Mouse (Mus musculus): ENCODE measurements around the gene Tmem130. TPM values are rescaled to one million over a fixed set of nuclear protein-coding genes. Genes with fewer than 3 reads are reported as not detected.

Tmem130 gene
- polyA plus RNA-seq, 1 experiment: not detected

DNA sequence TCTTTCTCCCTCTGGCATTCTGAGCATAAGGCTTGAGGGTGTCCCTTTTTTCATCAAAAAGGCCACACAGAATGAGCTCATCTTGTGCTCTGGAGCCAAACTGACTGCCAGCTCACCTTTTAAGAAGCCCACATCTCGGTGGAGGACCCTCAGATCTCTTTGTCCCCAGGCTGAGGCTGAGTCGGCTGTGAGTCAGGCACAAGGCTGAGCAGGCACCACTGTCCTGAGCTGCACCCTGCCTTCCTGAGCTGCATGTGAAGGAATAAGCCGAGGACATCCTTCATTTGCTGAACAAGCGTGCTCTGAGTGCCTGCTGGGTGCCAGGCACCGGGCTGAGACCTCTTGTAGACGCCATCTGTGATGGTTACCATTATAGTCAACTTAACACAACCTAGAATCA is 44.4 kb downstream of the Tmem130 start:
- Histone ChIP-seq H3K36me3 (replicated peaks; ENCODE audit: low read length) (no peaks in the 10 kb centered on the region), H3K27me3 (replicated peaks) (peaks cover 5% of the 10 kb centered on the region), H3K4me1 (no peaks in the 10 kb centered on the region), H3K4me3 (replicated peaks) (peak overlapping the region; percentile 47), H3K9me3 (no peaks in the 10 kb centered on the region)
- no peak for TF ChIP-seq FLI1 (IDR thresholded peaks at IDR 0.05; ENCODE audit: low read length)
- TF ChIP-seq GATA1 (IDR thresholded peaks at IDR 0.05; ENCODE audit: borderline replicate concordance, low read length): no peak

DNA sequence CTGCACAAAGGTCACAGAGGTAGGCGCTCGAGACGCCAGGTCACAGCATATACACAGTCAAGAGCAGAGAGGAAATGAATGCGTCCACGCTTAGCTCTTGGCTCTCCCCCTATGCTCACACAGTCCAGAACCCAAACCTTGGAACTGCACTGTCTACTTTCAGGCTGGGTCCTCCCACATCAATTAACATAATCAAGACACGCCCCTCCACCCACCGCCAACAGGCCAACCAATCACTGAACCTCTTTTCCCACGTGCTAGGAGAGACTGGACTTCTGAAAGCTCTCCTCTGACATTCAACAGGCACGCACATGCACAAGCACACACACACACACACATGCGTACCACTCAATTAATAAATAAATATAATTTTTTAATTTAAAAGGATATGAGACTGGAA is 48.2 kb downstream of the Tmem130 start:
- Histone ChIP-seq H3K4me1 (no peaks in the 10 kb centered on the region), H3K4me3 (replicated peaks) (no peak overlapping the region), H3K27me3 (replicated peaks) (peaks cover 5% of the 10 kb centered on the region), H3K36me3 (replicated peaks; ENCODE audit: low read length) (no peaks in the 10 kb centered on the region), H3K9me3 (peaks cover 11% of the 10 kb centered on the region)
- TF ChIP-seq GATA1 (IDR thresholded peaks at IDR 0.05; ENCODE audit: borderline replicate concordance, low read length): no peak
- no peak for TF ChIP-seq FLI1 (IDR thresholded peaks at IDR 0.05; ENCODE audit: low read length)

DNA sequence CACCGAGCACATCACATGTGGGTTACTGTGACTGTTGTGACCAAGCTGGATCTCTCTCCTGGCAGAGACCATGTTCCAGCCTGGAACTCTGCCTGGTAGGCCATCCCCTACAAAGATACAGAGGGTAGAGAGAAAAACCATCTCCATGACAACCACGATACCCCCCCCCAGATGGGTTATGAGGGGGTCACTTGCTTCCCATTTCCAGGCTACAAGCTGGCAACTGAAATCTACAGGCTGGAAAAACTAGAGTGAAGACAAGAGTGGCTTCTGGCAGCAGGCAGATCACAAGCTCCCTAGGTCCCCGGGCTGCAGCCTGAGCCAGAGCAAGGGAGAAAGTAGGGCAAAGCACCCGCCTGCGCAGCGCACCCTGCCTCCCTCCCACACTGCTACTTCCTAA is 54.0 kb downstream of the Tmem130 start:
- H3K27me3 ChIP-seq (replicated peaks): no peaks in the 10 kb centered on the region
- H3K9me3 ChIP-seq: peaks cover 44% of the 10 kb centered on the region
- TF ChIP-seq FLI1 (IDR thresholded peaks at IDR 0.05; ENCODE audit: low read length) (no peak), GATA1 (IDR thresholded peaks at IDR 0.05; ENCODE audit: borderline replicate concordance, low read length) (no peak)
- H3K36me3 ChIP-seq (replicated peaks; ENCODE audit: low read length): no peaks in the 10 kb centered on the region
- H3K4me3 ChIP-seq (replicated peaks): no peak overlapping the region
- H3K4me1 ChIP-seq: no peaks in the 10 kb centered on the region

DNA sequence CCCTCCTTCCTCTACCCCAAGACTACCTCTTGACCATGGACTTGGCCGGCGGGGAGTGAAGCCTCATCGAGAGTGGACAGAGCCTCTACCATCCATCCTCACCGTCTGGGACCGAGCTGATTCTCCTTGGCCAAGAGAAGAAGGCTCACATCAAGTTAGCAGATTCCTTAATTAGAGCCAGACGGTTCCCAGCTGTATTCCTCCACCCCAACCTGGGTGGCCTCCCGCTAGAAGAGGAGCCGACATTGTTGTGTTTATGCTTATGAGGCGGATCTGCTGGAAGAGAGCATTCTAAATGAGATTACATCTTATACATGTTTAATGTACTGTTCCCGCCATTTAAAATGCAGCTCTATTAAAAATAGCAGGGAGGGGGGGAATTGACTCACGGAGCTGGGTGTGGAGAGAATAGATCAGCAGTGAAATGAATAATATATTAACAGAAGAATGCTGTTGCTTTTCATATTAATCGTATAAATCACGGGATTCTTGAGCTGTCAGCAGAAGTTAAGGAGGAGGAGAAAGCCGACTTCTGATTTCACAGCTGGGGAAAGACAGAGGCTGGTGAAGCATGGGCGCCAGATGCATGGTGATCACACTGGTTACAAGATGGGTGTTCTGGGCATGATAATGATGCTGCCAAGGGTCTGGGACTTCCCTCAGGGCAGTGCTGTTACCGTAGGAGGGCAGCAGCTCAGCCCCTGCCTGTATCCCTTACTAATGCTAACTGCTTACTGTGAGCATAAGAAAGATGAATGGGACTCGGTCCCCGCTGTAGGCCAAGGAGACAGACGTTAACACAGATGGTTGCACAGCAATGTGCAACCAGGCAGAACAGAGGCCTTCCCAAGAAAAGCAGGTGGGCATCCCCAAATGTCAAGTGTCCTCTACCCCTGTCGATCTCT is 57.9 kb downstream of the Tmem130 start:
- Histone ChIP-seq H3K9me3 (peaks cover 54% of the 10 kb centered on the region), H3K4me1 (no peaks in the 10 kb centered on the region), H3K36me3 (replicated peaks; ENCODE audit: low read length) (no peaks in the 10 kb centered on the region), H3K27me3 (replicated peaks) (no peaks in the 10 kb centered on the region), H3K4me3 (replicated peaks) (no peak overlapping the region)
- no peak for TF ChIP-seq FLI1 (IDR thresholded peaks at IDR 0.05; ENCODE audit: low read length)
- no peak for TF ChIP-seq GATA1 (IDR thresholded peaks at IDR 0.05; ENCODE audit: borderline replicate concordance, low read length)

DNA sequence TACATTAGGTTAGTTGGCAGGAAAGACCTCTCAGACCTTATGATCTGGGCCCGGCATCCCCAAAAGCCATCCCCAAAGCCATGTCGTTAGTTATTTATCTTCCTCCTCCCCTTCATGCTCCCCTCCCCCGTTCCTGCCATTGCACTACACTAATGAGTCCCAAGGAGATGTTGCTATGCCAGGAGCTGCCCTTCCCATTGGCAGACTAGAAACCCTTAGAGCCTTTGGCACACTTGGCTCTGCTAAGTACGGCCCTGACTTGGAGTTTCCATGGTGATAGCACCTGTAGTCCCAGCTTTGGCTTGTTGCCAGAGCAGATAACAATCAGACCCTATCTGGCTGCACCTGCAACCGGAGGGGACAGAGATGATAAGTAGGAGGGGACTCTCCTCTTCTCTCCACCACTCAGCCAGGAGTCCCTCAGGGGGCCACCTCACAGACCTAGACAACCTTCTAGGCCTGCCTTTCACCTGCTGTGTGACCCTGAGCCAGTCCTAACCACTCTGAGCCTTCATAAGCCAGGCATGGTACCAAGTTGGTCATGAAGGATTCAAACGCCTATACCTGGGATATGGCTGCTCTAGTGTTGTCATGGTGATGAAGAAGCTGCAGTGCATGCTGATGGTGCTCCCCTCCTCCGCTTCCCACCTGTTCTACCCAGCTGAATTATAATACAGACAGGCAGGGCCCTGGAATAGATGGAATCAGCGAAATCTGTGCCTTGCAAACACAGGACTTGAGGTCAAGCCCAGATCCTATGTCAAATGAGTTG is 66.1 kb downstream of the Tmem130 start:
- H3K4me3 ChIP-seq (replicated peaks): no peak overlapping the region
- no peak for TF ChIP-seq GATA1 (IDR thresholded peaks at IDR 0.05; ENCODE audit: borderline replicate concordance, low read length)
- TF ChIP-seq FLI1 (IDR thresholded peaks at IDR 0.05; ENCODE audit: low read length): no peak
- peaks cover 38% of the 10 kb centered on the region for H3K9me3 ChIP-seq

DNA sequence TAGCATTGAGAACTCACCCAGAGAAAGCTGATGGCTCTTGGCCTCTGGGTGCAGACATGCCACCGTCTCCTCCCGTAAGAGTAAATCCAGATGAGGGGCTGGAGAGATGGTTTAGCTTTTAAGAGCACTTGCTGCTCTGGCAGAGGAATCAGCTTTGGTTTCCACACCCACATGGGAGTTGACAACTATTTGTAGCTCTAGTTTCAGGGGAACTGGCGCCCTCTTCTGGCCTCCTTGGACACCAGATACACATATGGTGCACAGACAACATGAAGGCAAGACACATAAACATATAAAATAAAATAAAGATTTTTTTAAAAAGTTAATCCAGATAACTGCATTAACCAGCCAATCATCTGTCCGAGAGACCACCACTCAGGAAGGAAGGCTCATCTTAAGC is 67.5 kb downstream of the Tmem130 start:
- Histone ChIP-seq H3K27me3 (replicated peaks) (peaks cover 2% of the 10 kb centered on the region), H3K4me1 (no peaks in the 10 kb centered on the region), H3K9me3 (peaks cover 26% of the 10 kb centered on the region), H3K36me3 (replicated peaks; ENCODE audit: low read length) (no peaks in the 10 kb centered on the region), H3K4me3 (replicated peaks) (no peak overlapping the region)
- no peak for TF ChIP-seq GATA1 (IDR thresholded peaks at IDR 0.05; ENCODE audit: borderline replicate concordance, low read length)
- TF ChIP-seq FLI1 (IDR thresholded peaks at IDR 0.05; ENCODE audit: low read length): no peak

More for the DNA sequence above, 66.1 kb downstream of the Tmem130 start:
- Histone ChIP-seq H3K36me3 (replicated peaks; ENCODE audit: low read length) (no peaks in the 10 kb centered on the region), H3K27me3 (replicated peaks) (no peaks in the 10 kb centered on the region), H3K4me1 (no peaks in the 10 kb centered on the region)

DNA sequence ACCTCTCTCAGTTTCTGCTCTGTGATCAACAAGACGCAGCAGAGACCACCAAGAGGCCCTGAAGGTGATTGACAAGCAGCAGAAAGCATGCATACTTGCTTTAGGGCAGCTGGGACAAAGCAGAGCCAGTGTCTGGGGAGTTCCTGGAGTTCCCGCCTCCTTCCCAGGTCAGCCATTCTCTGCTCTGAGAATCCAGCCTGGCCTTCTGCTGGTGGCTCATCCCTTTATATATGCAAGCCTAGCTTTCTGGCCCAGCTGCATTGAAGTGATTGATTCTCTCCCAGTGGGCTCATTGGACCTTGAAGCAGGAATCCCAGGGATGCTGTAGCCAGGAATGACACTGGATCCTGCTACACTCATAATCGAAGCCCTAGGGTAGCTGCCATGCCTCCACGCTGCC is 70.2 kb downstream of the Tmem130 start:
- TF ChIP-seq GATA1 (IDR thresholded peaks at IDR 0.05; ENCODE audit: borderline replicate concordance, low read length) (no peak), FLI1 (IDR thresholded peaks at IDR 0.05; ENCODE audit: low read length) (no peak)
- Histone ChIP-seq H3K4me1 (no peaks in the 10 kb centered on the region), H3K9me3 (peaks cover 14% of the 10 kb centered on the region), H3K27me3 (replicated peaks) (peaks cover 2% of the 10 kb centered on the region), H3K4me3 (replicated peaks) (no peak overlapping the region), H3K36me3 (replicated peaks; ENCODE audit: low read length) (no peaks in the 10 kb centered on the region)

DNA sequence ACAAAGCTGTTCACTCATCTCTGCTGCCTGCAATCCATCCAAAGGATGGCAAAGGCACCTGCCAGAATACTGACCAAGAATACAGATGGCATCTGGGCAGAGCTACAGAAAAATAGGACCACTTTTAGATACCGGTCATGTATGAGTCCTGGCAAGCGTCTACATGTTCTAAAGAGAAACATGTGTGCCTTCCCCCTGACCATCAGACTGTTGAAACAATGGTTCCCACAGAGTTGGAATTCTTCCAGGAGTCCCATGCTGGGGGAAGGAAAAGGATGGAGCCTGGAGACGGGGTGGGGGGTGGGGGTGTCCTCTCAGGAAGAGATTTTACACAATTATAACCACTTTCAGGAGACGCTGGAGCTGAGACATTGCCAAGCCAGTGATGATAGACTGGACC is 73.2 kb downstream of the Tmem130 start:
- Histone ChIP-seq H3K9me3 (0 out of 2 replicates have a peak, but pooled peaks cover 4% of the 10 kb centered on the region), H3K27me3 (replicated peaks) (peaks cover 5% of the 10 kb centered on the region), H3K36me3 (replicated peaks; ENCODE audit: low read length) (no peaks in the 10 kb centered on the region), H3K4me3 (replicated peaks) (no peak overlapping the region), H3K4me1 (no peaks in the 10 kb centered on the region)
- TF ChIP-seq FLI1 (IDR thresholded peaks at IDR 0.05; ENCODE audit: low read length) (no peak), GATA1 (IDR thresholded peaks at IDR 0.05; ENCODE audit: borderline replicate concordance, low read length) (no peak)

Other genes with a start within 250 kb of the Tmem130 start
- gene Nptx2, start 215.9 kb downstream of the Tmem130 start, polyA plus RNA-seq (2012; ENCODE audit: insufficient read depth, low replicate concordance): not detected in 2 replicates
- gene Trrap, start 5.9 kb upstream of the Tmem130 start, polyA plus RNA-seq (2012; ENCODE audit: insufficient read depth, low replicate concordance): 20.5 and 43.0 TPM in 2 replicates
- gene Smurf1, start 204.0 kb upstream of the Tmem130 start, polyA plus RNA-seq (2012; ENCODE audit: insufficient read depth, low replicate concordance): 3.2 and 3.6 TPM in 2 replicates